ENCODE assay signal across 25 mouse cellular contexts in the genomic region with DNA sequence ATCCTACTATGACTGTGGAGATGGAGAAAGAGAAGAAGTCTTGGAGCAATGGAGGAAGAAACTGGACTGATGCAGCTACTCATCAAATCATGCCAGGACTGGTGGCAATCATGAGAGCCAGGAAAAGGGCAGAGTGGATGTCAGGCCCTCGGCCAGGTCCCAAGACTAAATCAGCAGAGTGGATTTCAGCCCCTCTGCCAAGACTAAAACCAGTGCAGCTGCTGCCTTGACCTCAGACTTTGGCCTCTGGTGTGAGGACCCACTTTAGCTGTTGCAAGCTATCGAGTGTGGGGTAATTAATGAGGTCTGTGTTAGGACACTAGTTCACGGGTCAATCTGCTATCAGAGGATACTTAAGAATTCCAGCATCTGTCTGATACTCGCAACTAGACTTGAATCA. TPM values are rescaled to one million over a fixed set of nuclear protein-coding genes. Genes with fewer than 3 reads are reported as not detected.
DNase-seq lines count a peak whose midpoint lies in the region; ATAC-seq lines count a peak whose summit lies in the region.
"Had no signal": no experiment of that assay in that cellular context is flagged by ENCODE, and none has a peak within 500 bp of the region (broad histone marks: within the 10 kb centered on the region; RNA-seq: fewer than 3 reads in every experiment).

No protein-coding gene starts in this region.

- H3K9ac ChIP-seq in midbrain, embryonic 11.5 days (ENCODE audit: low read length): no peak overlapping the region
- H3K9ac ChIP-seq in midbrain, embryonic 16.5 days (ENCODE audit: low read depth, low read length): no peak overlapping the region
- H3K9ac ChIP-seq: embryonic facial prominence, embryonic 15.5 days; hindbrain, embryonic 12.5 days; limb, embryonic 12.5 days; liver, embryonic 12.5 days; neural tube, embryonic 13.5 days had no signal

- no peak overlapping the region for H3K27ac ChIP-seq in midbrain, embryonic 11.5 days (ENCODE audit: low read depth, low read length)
- H3K27ac ChIP-seq in midbrain, embryonic 16.5 days (ENCODE audit: low read length): no peak overlapping the region
- H3K27ac ChIP-seq: embryonic facial prominence, embryonic 15.5 days; heart, adult 2 months; hindbrain, embryonic 12.5 days; limb, embryonic 12.5 days; liver, embryonic 12.5 days; neural tube, embryonic 13.5 days had no signal

- H3K4me2 ChIP-seq in midbrain, embryonic 11.5 days: no peak overlapping the region
- H3K4me2 ChIP-seq in midbrain, embryonic 16.5 days (ENCODE audit: low read length): no peak overlapping the region
- H3K4me2 ChIP-seq: embryonic facial prominence, embryonic 15.5 days; hindbrain, embryonic 12.5 days; limb, embryonic 12.5 days; liver, embryonic 12.5 days; neural tube, embryonic 13.5 days had no signal

- no peak overlapping the region for H3K4me3 ChIP-seq in midbrain, embryonic 11.5 days (ENCODE audit: low read depth, low read length)
- no peak overlapping the region for H3K4me3 ChIP-seq in midbrain, embryonic 16.5 days (ENCODE audit: low read depth, low read length)
- H3K4me3 ChIP-seq: embryonic facial prominence, embryonic 15.5 days; heart, adult 2 months; hindbrain, embryonic 12.5 days; limb, embryonic 12.5 days; liver, embryonic 12.5 days; neural tube, embryonic 13.5 days had no signal

- no peak for ATAC-seq in midbrain, embryonic 11.5 days (ENCODE audit: low FRiP score)
- ATAC-seq in midbrain, embryonic 16.5 days: no peak
- ATAC-seq: forebrain, embryonic 16.5 days; liver, embryonic 12.5 days had no signal

- H3K4me1 ChIP-seq in midbrain, embryonic 11.5 days (ENCODE audit: control insufficient read depth, insufficient read depth, low read length): peaks cover 4% of the 10 kb centered on the region; the same call in 1 of the 2 replicates
- no peaks in the 10 kb centered on the region for H3K4me1 ChIP-seq in midbrain, embryonic 16.5 days (ENCODE audit: control insufficient read depth, insufficient read depth, low read length)
- H3K4me1 ChIP-seq: embryonic facial prominence, embryonic 15.5 days; limb, embryonic 12.5 days; liver, embryonic 12.5 days had no signal

- H3K36me3 ChIP-seq in midbrain, embryonic 11.5 days (ENCODE audit: control insufficient read depth, insufficient read depth, low read length): no peaks in the 10 kb centered on the region
- no peaks in the 10 kb centered on the region for H3K36me3 ChIP-seq in midbrain, embryonic 16.5 days (ENCODE audit: control insufficient read depth, insufficient read depth, low read length)
- H3K36me3 ChIP-seq: embryonic facial prominence, embryonic 15.5 days; hindbrain, embryonic 12.5 days; limb, embryonic 12.5 days; liver, embryonic 12.5 days; neural tube, embryonic 13.5 days had no signal

- no peaks in the 10 kb centered on the region for H3K27me3 ChIP-seq in midbrain, embryonic 11.5 days (ENCODE audit: control insufficient read depth, insufficient read depth, low read length)
- H3K27me3 ChIP-seq in midbrain, embryonic 16.5 days (ENCODE audit: control insufficient read depth, insufficient read depth, low read depth, low read length): no peaks in the 10 kb centered on the region
- H3K27me3 ChIP-seq: embryonic facial prominence, embryonic 15.5 days; hindbrain, embryonic 12.5 days; limb, embryonic 12.5 days; liver, embryonic 12.5 days; neural tube, embryonic 13.5 days had no signal

- no peaks in the 10 kb centered on the region for H3K9me3 ChIP-seq in midbrain, embryonic 11.5 days (ENCODE audit: control insufficient read depth, low read length)
- no peaks in the 10 kb centered on the region; the same call in 1 of the 2 replicates for H3K9me3 ChIP-seq in midbrain, embryonic 16.5 days (replicated peaks; ENCODE audit: control insufficient read depth, low read length, poor library complexity, severe bottlenecking)
- H3K9me3 ChIP-seq: embryonic facial prominence, embryonic 15.5 days; hindbrain, embryonic 12.5 days; limb, embryonic 12.5 days; liver, embryonic 12.5 days; neural tube, embryonic 13.5 days had no signal

- intact Hi-C loops in heart, postnatal 10 days (cut with DNase I): no loop called here

- 72% methylated on average over 4 of the region's 4 CpGs for WGBS in midbrain, embryonic 11.5 days
- 82% methylated on average over 4 of the region's 4 CpGs for WGBS in midbrain, embryonic 16.5 days

- DNase-seq in embryo, embryonic 10 days (ENCODE audit: low spot score): peak; percentile 45
- DNase-seq in embryo, embryonic 9.5 days (ENCODE audit: extremely low spot score): no peak
- DNase-seq in heart, postnatal 10 days: peak; percentile 45 to 59
- no peak for DNase-seq in heart, postnatal 4 days
- peak; percentile 39 for DNase-seq in midbrain, embryonic 11.5 days (ENCODE audit: low spot score, missing footprints)
- peak; percentile 84 for DNase-seq in skeletal muscle tissue, adult 2 months (ENCODE audit: low read depth, low spot score)
- no peak for DNase-seq in spleen, postnatal 10 days (ENCODE audit: low spot score in 2 of 2)
- DNase-seq: cerebellum, adult 11 months; cerebellum, adult 9-11 months; kidney, adult 8-10 months; kidney, postnatal 25 days; lung, adult 2 months; lung, postnatal 14 days; midbrain, embryonic 14.5 days; retina, postnatal 1 day; right cerebral cortex, postnatal 25 days; thymus, postnatal 36 days had no signal

RNA-seq across cellular contexts. Expression of a gene that starts 30.2 kb away (rescaled TPM):
- total RNA-seq in heart, postnatal 10 days (2021): 1 to 10 TPM; 3.6 TPM
- 1 to 10 TPM; 4.2 to 4.9 TPM for total RNA-seq in heart, postnatal 4 days (2021)
- 1.1 and 1.4 TPM in 2 replicates for polyA plus RNA-seq in midbrain, embryonic 11.5 days (2014; fragmentation: Nextera tagmentation; extraction: Ambion mirVana)
- polyA plus RNA-seq in midbrain, embryonic 16.5 days (2015; fragmentation: Nextera tagmentation; extraction: Ambion mirVana): 19.5 and 22.0 TPM in 2 replicates

Comparison
In these comparisons a context has a peak if more than half of its experiments do, and no peak if none do; other contexts are left out.
1. DNase-seq: peak in embryo, embryonic 10 days (single experiment), heart, postnatal 10 days (2 of 2), midbrain, embryonic 11.5 days (single experiment) and skeletal muscle tissue, adult 2 months (single experiment); none in embryo, embryonic 9.5 days (single experiment), heart, postnatal 4 days (single experiment) and spleen, postnatal 10 days (0 of 2).